Mouse (Mus musculus): ENCODE results near the gene Acadvl. TPM values are rescaled to one million over a fixed set of nuclear protein-coding genes. Genes with fewer than 3 reads are reported as not detected.

Gene Acadvl
- total and polyA plus RNA-seq, 3 experiments = 92.5 to 123 TPM; not detected in 1

GRCm38 (mm10) chr11:69995391-69995960, 19.7 kb downstream of the Acadvl start, which contains the start of gene Phf23:
TSS of gene Phf23 (plus strand) at chr11:69995777.
- H3K27me3 ChIP-seq (ENCODE audit: control insufficient read depth in 1 of 2, insufficient read depth in 2 of 2, low read length in 2 of 2) = no peaks in the 10 kb centered on the region
- H3K79me2 ChIP-seq (ENCODE audit: control insufficient read depth, insufficient read depth, low read length, poor library complexity) = peaks cover 32% of the 10 kb centered on the region
- no peaks in the 10 kb centered on the region for H3K9me3 ChIP-seq (replicated peaks; ENCODE audit: insufficient read depth, low read length)
- H3K27ac ChIP-seq (ENCODE audit: control insufficient read depth, low read depth, low read length) = peak within 1 kb of the TSS; percentile 87
- peak; percentile 100 for DNase-seq (ENCODE audit: low read depth, low spot score)
- H3K9ac ChIP-seq (ENCODE audit: control insufficient read depth, low read depth, low read length, poor library complexity, severe bottlenecking) = peak within 1 kb of the TSS; percentile 99
- H3K4me1 ChIP-seq (ENCODE audit: control insufficient read depth in 1 of 2, insufficient read depth in 2 of 2, low read length in 2 of 2) = peaks cover 8 to 40% of the 10 kb centered on the region in 2 experiments
- H3K4me3 ChIP-seq (ENCODE audit: control insufficient read depth in 1 of 2, insufficient read depth in 1 of 2, low read depth in 2 of 2, low read length in 2 of 2) = peak within 1 kb of the TSS; percentile 66 to 98
- peaks cover 8 to 44% of the 10 kb centered on the region in 2 experiments for H3K36me3 ChIP-seq (ENCODE audit: control insufficient read depth in 1 of 2, insufficient read depth in 2 of 2, low read length in 2 of 2)
- 0 out of 2 replicates have a peak, but pooled peaks have one; percentile 16 for TF ChIP-seq MAX (IDR thresholded peaks at IDR 0.05; ENCODE audit: low read length)
- TF ChIP-seq CHD2 (IDR thresholded peaks at IDR 0.05; ENCODE audit: low read length) = no peak
- TF ChIP-seq TBP (IDR thresholded peaks at IDR 0.05; ENCODE audit: low read depth, low read length) = peak; percentile 50; the same call in 1 of the 2 replicates
- 0 out of 2 replicates have a peak, but pooled peaks have one; percentile 79 for TF ChIP-seq UBTF (IDR thresholded peaks at IDR 0.05; ENCODE audit: borderline replicate concordance, insufficient read depth, low read depth, low read length)
- TF ChIP-seq POLR2A (IDR thresholded peaks at IDR 0.05; ENCODE audit: control insufficient read depth in 1 of 2, insufficient read depth in 1 of 2, low read depth in 1 of 2, low read length in 2 of 2, poor library complexity in 1 of 2) = peak; percentile 78 to 79; a peak in 3 of 4 replicates
- TF ChIP-seq USF1 (IDR thresholded peaks at IDR 0.05; ENCODE audit: low read depth, low read length) = peak; percentile 63; the same call in 1 of the 2 replicates
- no peak for TF ChIP-seq SMC3 (IDR thresholded peaks at IDR 0.05; ENCODE audit: low read depth, low read length)
- peak; percentile 80; the same call in 1 of the 2 replicates for TF ChIP-seq POLR2AphosphoS5 (IDR thresholded peaks at IDR 0.05; ENCODE audit: borderline replicate concordance, low read depth, low read length)
- TF ChIP-seq CTCF (IDR thresholded peaks at IDR 0.05 in 2 of 3, conservative IDR thresholded peaks at IDR 0.05 in 1 of 3; ENCODE audit: control insufficient read depth in 1 of 3, insufficient read depth in 1 of 3, low read depth in 2 of 3, low read length in 3 of 3, poor library complexity in 1 of 3, severe bottlenecking in 1 of 3) = no peak
- peak; percentile 56; the same call in 1 of the 2 replicates for TF ChIP-seq NELFE (IDR thresholded peaks at IDR 0.05; ENCODE audit: low read depth, low read length)
- TF ChIP-seq GATA1 (IDR thresholded peaks at IDR 0.05; ENCODE audit: low read depth, low read length) = peak; percentile 59
- no peak for TF ChIP-seq CHD1 (IDR thresholded peaks at IDR 0.05; ENCODE audit: low read depth, low read length)
- TF ChIP-seq ZNF384 (IDR thresholded peaks at IDR 0.05; ENCODE audit: low read depth, low read length) = no peak
- no peak for TF ChIP-seq RCOR1 (IDR thresholded peaks at IDR 0.05; ENCODE audit: low read depth, low read length)
- peak; percentile 81 for TF ChIP-seq POLR2AphosphoS2 (IDR thresholded peaks at IDR 0.05; ENCODE audit: low read length)
- TF ChIP-seq MXI1 (IDR thresholded peaks at IDR 0.05; ENCODE audit: low read depth, low read length) = peak; percentile 35; the same call in 1 of the 2 replicates
- no peak for TF ChIP-seq ZC3H11A (IDR thresholded peaks at IDR 0.05; ENCODE audit: low read depth, low read length)
- TF ChIP-seq GABPA (IDR thresholded peaks at IDR 0.05; ENCODE audit: low read depth, low read length) = no peak
- peak; percentile 64 for TF ChIP-seq TCF12 (IDR thresholded peaks at IDR 0.05; ENCODE audit: low read depth, low read length)
- TF ChIP-seq EP300 (IDR thresholded peaks at IDR 0.05; ENCODE audit: low read depth in 1 of 2, low read length in 2 of 2) = no peak
- no peak for TF ChIP-seq TAL1 (IDR thresholded peaks at IDR 0.05; ENCODE audit: low read length)
- TF ChIP-seq MAZ (IDR thresholded peaks at IDR 0.05; ENCODE audit: low read depth, low read length) = peak; percentile 100
- TF ChIP-seq ZKSCAN1 (IDR thresholded peaks at IDR 0.05; ENCODE audit: low read depth, low read length) = no peak
- 0 out of 2 replicates have a peak, but pooled peaks have one; percentile 21 for TF ChIP-seq MEF2A (IDR thresholded peaks at IDR 0.05; ENCODE audit: extremely low read depth, insufficient replicate concordance, low read depth, low read length, poor library complexity, severe bottlenecking)
- no peak for TF ChIP-seq RAD21 (IDR thresholded peaks at IDR 0.05; ENCODE audit: low read depth, low read length)
- peak; percentile 95 for TF ChIP-seq KAT2A (conservative IDR thresholded peaks at IDR 0.05; ENCODE audit: low read depth, low read length)
- peak; percentile 81 for TF ChIP-seq MYC (IDR thresholded peaks at IDR 0.05; ENCODE audit: low read depth, low read length)
- no peak for TF ChIP-seq MYB (IDR thresholded peaks at IDR 0.05; ENCODE audit: low read depth, low read length)
- TF ChIP-seq SIN3A (IDR thresholded peaks at IDR 0.05; ENCODE audit: low read length) = peak; percentile 95
- peak; percentile 96 for TF ChIP-seq HCFC1 (IDR thresholded peaks at IDR 0.05; ENCODE audit: low read depth, low read length)
- TF ChIP-seq ELF1 (IDR thresholded peaks at IDR 0.05; ENCODE audit: low read depth, low read length) = peak; percentile 98
- no peak for TF ChIP-seq USF2 (IDR thresholded peaks at IDR 0.05; ENCODE audit: borderline replicate concordance in 1 of 2, insufficient read depth in 1 of 2, low read depth in 1 of 2, low read length in 2 of 2)
- TF ChIP-seq ZMIZ1 (IDR thresholded peaks at IDR 0.05; ENCODE audit: low read depth, low read length) = 0 out of 2 replicates have a peak, but pooled peaks have one; percentile 45
- TF ChIP-seq NRF1 (IDR thresholded peaks at IDR 0.05; ENCODE audit: insufficient read depth, low read depth, low read length, poor library complexity, severe bottlenecking) = peak; percentile 86
- no peak for TF ChIP-seq BHLHE40 (IDR thresholded peaks at IDR 0.05; ENCODE audit: borderline replicate concordance, low read depth, low read length)
- peak; percentile 97; the same call in 1 of the 2 replicates for TF ChIP-seq E2F4 (IDR thresholded peaks at IDR 0.05; ENCODE audit: borderline replicate concordance, low read depth, low read length)
